Mouse (Mus musculus) forebrain, embryonic 14.5 days (tissue): Measurements from ENCODE around the gene Got1. TPM values are rescaled to one million over a fixed set of nuclear protein-coding genes. Genes with fewer than 3 reads are reported as not detected.

Experiments
- ATAC-seq: fragments of 200-750 bp; cut with Nextera tagmentation; 2 replicates; pipeline ENCODE4 v1.8.0; 2017; ENCODE audit warnings: mild to moderate bottlenecking, moderate library complexity
- DNase-seq: peaks from one replicate; pipeline ENCODE4 v3.0.0-alpha.2; 2015; ENCODE audit warnings: low spot score
- H3K27ac ChIP-seq: fragments of 300-500 bp; sonication (generic); 2 replicates; pipeline ENCODE4 v1.5.1; 2014; ENCODE audit warnings: low read depth, mild to moderate bottlenecking, control low read depth, low read length, moderate library complexity
- H3K27me3 ChIP-seq: fragments of 300-500 bp; sonication (generic); replicated peaks from 2 replicates; pipeline ENCODE4 v1.6.1; 2014; ENCODE audit warnings: low read length, control low read depth, mixed read lengths; ENCODE audit not compliant: control insufficient read depth, insufficient read depth
- H3K36me3 ChIP-seq: fragments of 300-500 bp; sonication (generic); 2 replicates; pipeline ENCODE4 v1.6.1; 2014; ENCODE audit warnings: low read length, control low read depth; ENCODE audit not compliant: control insufficient read depth, insufficient read depth
- H3K4me1 ChIP-seq: fragments of 300-500 bp; sonication (generic); 2 replicates; pipeline ENCODE4 v1.6.1; 2014; ENCODE audit warnings: antibody characterized with exemption, low read length, control low read depth; ENCODE audit not compliant: control insufficient read depth, insufficient read depth
- H3K4me2 ChIP-seq: fragments of 300-500 bp; sonication (generic); 2 replicates; pipeline ENCODE4 v1.6.1; 2014; ENCODE audit warnings: mild to moderate bottlenecking, control low read depth, low read length
- H3K4me3 ChIP-seq: fragments of 300-500 bp; sonication (generic); 2 replicates; pipeline ENCODE4 v1.5.1; 2014; ENCODE audit warnings: low read depth, low read length, control low read depth
- H3K9ac ChIP-seq: fragments of 300-500 bp; sonication (generic); 2 replicates; pipeline ENCODE4 v1.6.1; 2014; ENCODE audit warnings: mild to moderate bottlenecking, low read length, control low read depth, moderate library complexity
- H3K9me3 ChIP-seq: fragments of 300-500 bp; sonication (generic); replicated peaks from 2 replicates; pipeline ENCODE4 v1.6.1; 2016; ENCODE audit warnings: low read length, control low read depth, mixed read lengths; ENCODE audit not compliant: control insufficient read depth
- WGBS: fragments of 180-500 bp; shearing (Covaris S2); extraction: QIAGEN DNeasy Blood & Tissue Kit; methylation state at CpG from one replicate; pipeline ENCODE4 v1.1.7; 2014; 5-methylcytosine and 5-hydroxymethylcytosine counted together
- polyA plus RNA-seq: library from polyadenylated mRNA; unstranded; fragments of >200 nt; fragmentation: Nextera tagmentation; extraction: Ambion mirVana; gene quantifications from 2 replicates; pipeline ENCODE4 v1.2.1, GENCODE M21; 2014

Got1 gene
- 56.9 and 65.6 TPM in 2 replicates for polyA plus RNA-seq

- peak within 1 kb of the TSS; percentile 70 for H3K27ac ChIP-seq
- WGBS, result under 1% methylated on average over 58 of the region's 58 CpGs
- no peaks in the 10 kb centered on the region for H3K9me3 ChIP-seq
- ATAC-seq, result peak; percentile 100
- H3K27me3 ChIP-seq, result no peaks in the 10 kb centered on the region
- DNase-seq, result peak; percentile 99
- H3K4me1 ChIP-seq, result peaks cover 26% of the 10 kb centered on the region
- H3K4me3 ChIP-seq, result peak within 1 kb of the TSS; percentile 69
- peak within 1 kb of the TSS; percentile 85 for H3K4me2 ChIP-seq
- peak within 1 kb of the TSS; percentile 88 for H3K9ac ChIP-seq
- no peaks in the 10 kb centered on the region for H3K36me3 ChIP-seq
These were observed at the start of gene Got1 for GRCm38 (mm10) chr19:43524187-43525103. TSS of gene Got1 (minus strand) at chr19:43524605.

GRCm38 (mm10) chr19:43570831-43571790 lies 46.7 kb upstream of the Got1 start:
- peak; percentile 94 for DNase-seq
- H3K36me3 ChIP-seq, result no peaks in the 10 kb centered on the region
- peaks cover 3% of the 10 kb centered on the region; the same call in 1 of the 2 replicates for H3K4me1 ChIP-seq
- H3K27ac ChIP-seq, result no peak overlapping the region
- H3K4me3 ChIP-seq, result peak overlapping the region; percentile 37
- WGBS, result 12% methylated on average over 32 of the region's 32 CpGs
- peak overlapping the region; percentile 54 for H3K9ac ChIP-seq
- H3K27me3 ChIP-seq, result peaks cover 34% of the 10 kb centered on the region
- H3K4me2 ChIP-seq, result peak overlapping the region; percentile 81
- H3K9me3 ChIP-seq, result no peaks in the 10 kb centered on the region
- ATAC-seq, result peak; percentile 93

GRCm38 (mm10) chr19:43569133-43569532 lies 44.7 kb upstream of the Got1 start:
- Histone ChIP-seq H3K36me3 (no peaks in the 10 kb centered on the region), H3K4me2 (no peak overlapping the region), H3K27me3 (peaks cover 30% of the 10 kb centered on the region), H3K4me1 (peaks cover 3% of the 10 kb centered on the region; the same call in 1 of the 2 replicates), H3K9ac (no peak overlapping the region), H3K4me3 (no peak overlapping the region), H3K27ac (no peak overlapping the region), H3K9me3 (no peaks in the 10 kb centered on the region)
- 46% methylated on average over 6 of the region's 6 CpGs for WGBS
- ATAC-seq (no peak), DNase-seq (no peak)

GRCm38 (mm10) chr19:43568298-43568697 lies 43.9 kb upstream of the Got1 start:
- H3K36me3 ChIP-seq, result no peaks in the 10 kb centered on the region
- ATAC-seq (no peak), DNase-seq (no peak)
- H3K4me2 ChIP-seq, result no peak overlapping the region
- H3K27me3 ChIP-seq, result peaks cover 22% of the 10 kb centered on the region
- no peak overlapping the region for H3K9ac ChIP-seq
- H3K9me3 ChIP-seq, result no peaks in the 10 kb centered on the region
- 48% methylated on average over 9 of the region's 9 CpGs for WGBS
- no peak overlapping the region for H3K4me3 ChIP-seq
- no peak overlapping the region for H3K27ac ChIP-seq
- peaks cover 3% of the 10 kb centered on the region; the same call in 1 of the 2 replicates for H3K4me1 ChIP-seq

GRCm38 (mm10) chr19:43563166-43563565 lies 38.8 kb upstream of the Got1 start:
- WGBS, result 63% methylated on average over 5 of the region's 5 CpGs
- no peaks in the 10 kb centered on the region for H3K4me1 ChIP-seq
- no peak overlapping the region for H3K9ac ChIP-seq
- no peaks in the 10 kb centered on the region for H3K9me3 ChIP-seq
- no peak overlapping the region for H3K4me3 ChIP-seq
- no peaks in the 10 kb centered on the region for H3K36me3 ChIP-seq
- no peak overlapping the region for H3K4me2 ChIP-seq
- no peak overlapping the region for H3K27ac ChIP-seq
- no peaks in the 10 kb centered on the region for H3K27me3 ChIP-seq
- no peak for ATAC-seq
- DNase-seq, result no peak

- Histone ChIP-seq H3K4me1 (no peaks in the 10 kb centered on the region), H3K4me2 (no peak overlapping the region), H3K27ac (no peak overlapping the region), H3K36me3 (no peaks in the 10 kb centered on the region), H3K4me3 (no peak overlapping the region), H3K9ac (no peak overlapping the region), H3K27me3 (no peaks in the 10 kb centered on the region), H3K9me3 (no peaks in the 10 kb centered on the region)
- ATAC-seq (no peak), DNase-seq (no peak)
- 85% methylated on average over 4 of the region's 4 CpGs for WGBS
These were observed 37.4 kb upstream of the Got1 start for GRCm38 (mm10) chr19:43561841-43562240.

- Histone ChIP-seq H3K27ac (no peak overlapping the region), H3K9ac (no peak overlapping the region), H3K4me3 (no peak overlapping the region), H3K36me3 (no peaks in the 10 kb centered on the region), H3K4me1 (no peaks in the 10 kb centered on the region), H3K4me2 (no peak overlapping the region), H3K9me3 (no peaks in the 10 kb centered on the region), H3K27me3 (no peaks in the 10 kb centered on the region)
- no peak for ATAC-seq
- WGBS, result 75% methylated on average over 2 of the region's 2 CpGs
- DNase-seq, result no peak
These were observed 35.8 kb upstream of the Got1 start for GRCm38 (mm10) chr19:43560244-43560643.

GRCm38 (mm10) chr19:43551493-43551890 lies 27.1 kb upstream of the Got1 start:
- H3K9me3 ChIP-seq, result no peaks in the 10 kb centered on the region
- DNase-seq (no peak), ATAC-seq (no peak)
- no peak overlapping the region for H3K9ac ChIP-seq
- H3K27ac ChIP-seq, result no peak overlapping the region
- H3K4me3 ChIP-seq, result no peak overlapping the region
- peaks cover 3% of the 10 kb centered on the region; the same call in 1 of the 2 replicates for H3K27me3 ChIP-seq
- no peaks in the 10 kb centered on the region for H3K36me3 ChIP-seq
- 79% methylated on average over 6 of the region's 6 CpGs for WGBS
- H3K4me2 ChIP-seq, result no peak overlapping the region
- 0 out of 2 replicates have a peak, but pooled peaks cover 3% of the 10 kb centered on the region for H3K4me1 ChIP-seq
